Mouse (Mus musculus) cerebellum, postnatal 4 days (tissue): ENCODE results near the gene Pabpc4.
"Not testable (repeated sequence)": the region's sequence is repeated elsewhere in the genome, so short reads cannot be mapped to it uniquely, and the experiment has no call there.

Experiments
- DNase-seq, 2 experiments: peaks; one replicate each; pipeline ENCODE4 v3.0.0; 2022; ENCODE audit warnings: low spot score in 2 of 2, mixed read lengths in 1 of 2

The Pabpc4 gene

GRCm38 (mm10) chr4:123297195-123297960, 35.2 kb downstream of the Pabpc4 start:
- DNase-seq: no peak

- DNase-seq: no peak
These were observed 36.1 kb downstream of the Pabpc4 start for GRCm38 (mm10) chr4:123298226-123298625.

- DNase-seq: peak in 1 of 2 experiments; percentile 52
These were observed 37.0 kb downstream of the Pabpc4 start for GRCm38 (mm10) chr4:123298980-123299670.

- no peak for DNase-seq
These were observed 43.6 kb downstream of the Pabpc4 start for GRCm38 (mm10) chr4:123305789-123306188.

GRCm38 (mm10) chr4:123306999-123307398, 44.8 kb downstream of the Pabpc4 start:
- peak in 1 of 2 experiments; percentile 45 for DNase-seq

- DNase-seq: no peak
These were observed 46.1 kb downstream of the Pabpc4 start for GRCm38 (mm10) chr4:123308292-123308691.

GRCm38 (mm10) chr4:123311845-123312244, 49.7 kb downstream of the Pabpc4 start:
- no peak for DNase-seq

- DNase-seq: no peak
These were observed 50.9 kb downstream of the Pabpc4 start for GRCm38 (mm10) chr4:123313010-123313409.

- DNase-seq: no peak
These were observed 52.3 kb downstream of the Pabpc4 start for GRCm38 (mm10) chr4:123314497-123314896.

- DNase-seq: peak in 1 of 2 experiments; percentile 12
These were observed 60.8 kb downstream of the Pabpc4 start for GRCm38 (mm10) chr4:123322910-123323309.

- no peak for DNase-seq
These were observed 61.4 kb downstream of the Pabpc4 start, which contains the start of gene Oxct2a for GRCm38 (mm10) chr4:123323534-123323933. Gene Oxct2a (minus strand): TSS chr4:123323634.

GRCm38 (mm10) chr4:123326087-123326486, 63.9 kb downstream of the Pabpc4 start:
- DNase-seq: no peak

- no peak for DNase-seq
These were observed 65.5 kb downstream of the Pabpc4 start for GRCm38 (mm10) chr4:123327630-123328029.

GRCm38 (mm10) chr4:123328946-123329345, 66.8 kb downstream of the Pabpc4 start:
- DNase-seq: no peak

- DNase-seq: no peak
These were observed 69.2 kb downstream of the Pabpc4 start for GRCm38 (mm10) chr4:123331326-123331725.

GRCm38 (mm10) chr4:123331961-123332360, 69.8 kb downstream of the Pabpc4 start:
- DNase-seq: not testable (repeated sequence)

GRCm38 (mm10) chr4:123333151-123333550, 71.0 kb downstream of the Pabpc4 start:
- no peak for DNase-seq

GRCm38 (mm10) chr4:123334177-123334576, 72.0 kb downstream of the Pabpc4 start:
- DNase-seq: no peak

GRCm38 (mm10) chr4:123335244-123335643, 73.1 kb downstream of the Pabpc4 start:
- not testable (repeated sequence) for DNase-seq

- no peak for DNase-seq
These were observed 73.8 kb downstream of the Pabpc4 start for GRCm38 (mm10) chr4:123335796-123336585.

GRCm38 (mm10) chr4:123337693-123338092, 75.5 kb downstream of the Pabpc4 start:
- no peak for DNase-seq

GRCm38 (mm10) chr4:123340232-123340631, 78.1 kb downstream of the Pabpc4 start:
- DNase-seq: no peak
